Mouse (Mus musculus): ENCODE measurements around the gene B4galnt1. TPM values are rescaled to one million over a fixed set of nuclear protein-coding genes. Genes with fewer than 3 reads are reported as not detected.
A peak's percentile ranks its signal among the peaks of the same experiment; 100 is the strongest.

B4galnt1 gene
- polyA plus RNA-seq, 1 experiment: 54.8 TPM

- no peak for TF ChIP-seq CTCF (IDR thresholded peaks at IDR 0.05; ENCODE audit: control insufficient read depth, insufficient read depth, low read length)
- no peak for TF ChIP-seq POLR2A (IDR thresholded peaks at IDR 0.05; ENCODE audit: borderline replicate concordance, control insufficient read depth, low read depth, low read length)
- Histone ChIP-seq H3K4me1 (ENCODE audit: control insufficient read depth, insufficient read depth, low read length) (peaks cover 2% of the 10 kb centered on the region; the same call in 1 of the 2 replicates), H3K27ac (ENCODE audit: control insufficient read depth, insufficient read depth, low read depth, low read length, poor library complexity) (no peak overlapping the region), H3K4me3 (replicated peaks; ENCODE audit: control insufficient read depth, low read depth, low read length) (no peak overlapping the region)
- WGBS: 34% methylated on average over 3 of the region's 3 CpGs
Observed at GRCm38 (mm10) chr10:127176228-127176627, 11.2 kb downstream of the B4galnt1 start.

DNA sequence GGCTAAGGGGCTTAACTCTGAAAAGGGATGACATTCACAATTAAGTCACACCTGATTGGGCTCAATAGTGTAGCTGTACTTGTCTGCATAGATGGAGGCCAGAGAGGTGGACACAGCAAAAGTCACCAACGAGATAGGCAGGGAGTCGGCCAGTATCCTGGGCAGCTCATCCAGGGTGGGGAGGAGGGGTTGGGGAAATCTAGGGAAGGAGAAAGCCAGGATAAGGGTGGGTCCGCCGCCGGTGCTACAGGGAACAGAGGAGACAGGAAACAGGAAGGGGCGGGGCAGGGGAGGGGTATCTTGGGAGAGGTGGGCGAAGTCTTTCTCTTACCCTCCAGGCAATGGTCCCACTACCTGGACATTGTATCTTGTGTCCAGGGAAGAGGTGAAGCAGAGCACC, 11.7 kb downstream of the B4galnt1 start:
- 5% methylated on average over 7 of the region's 7 CpGs for WGBS
- TF ChIP-seq POLR2A (IDR thresholded peaks at IDR 0.05; ENCODE audit: borderline replicate concordance, control insufficient read depth, low read depth, low read length) (no peak), CTCF (IDR thresholded peaks at IDR 0.05; ENCODE audit: control insufficient read depth, insufficient read depth, low read length) (no peak)
- H3K4me3 ChIP-seq (replicated peaks; ENCODE audit: control insufficient read depth, low read depth, low read length): no peak overlapping the region

GRCm38 (mm10) chr10:127177235-127177634, 12.2 kb downstream of the B4galnt1 start:
- Histone ChIP-seq H3K27ac (ENCODE audit: control insufficient read depth, insufficient read depth, low read depth, low read length, poor library complexity) (no peak overlapping the region), H3K4me3 (replicated peaks; ENCODE audit: control insufficient read depth, low read depth, low read length) (no peak overlapping the region), H3K4me1 (ENCODE audit: control insufficient read depth, insufficient read depth, low read length) (peaks cover 2% of the 10 kb centered on the region; the same call in 1 of the 2 replicates)
- WGBS: 20% methylated on average over 9 of the region's 9 CpGs
- TF ChIP-seq CTCF (IDR thresholded peaks at IDR 0.05; ENCODE audit: control insufficient read depth, insufficient read depth, low read length) (no peak), POLR2A (IDR thresholded peaks at IDR 0.05; ENCODE audit: borderline replicate concordance, control insufficient read depth, low read depth, low read length) (no peak)

More for the DNA sequence above, 11.7 kb downstream of the B4galnt1 start:
- peaks cover 2% of the 10 kb centered on the region; the same call in 1 of the 2 replicates for H3K4me1 ChIP-seq (ENCODE audit: control insufficient read depth, insufficient read depth, low read length)
- H3K27ac ChIP-seq (ENCODE audit: control insufficient read depth, insufficient read depth, low read depth, low read length, poor library complexity): no peak overlapping the region

GRCm38 (mm10) chr10:127177719-127178118, 12.7 kb downstream of the B4galnt1 start:
- H3K27ac ChIP-seq (ENCODE audit: control insufficient read depth, insufficient read depth, low read depth, low read length, poor library complexity): no peak overlapping the region
- peaks cover 2% of the 10 kb centered on the region; the same call in 1 of the 2 replicates for H3K4me1 ChIP-seq (ENCODE audit: control insufficient read depth, insufficient read depth, low read length)
- 3% methylated on average over 23 of the region's 23 CpGs for WGBS
- H3K4me3 ChIP-seq (replicated peaks; ENCODE audit: control insufficient read depth, low read depth, low read length): no peak overlapping the region
- TF ChIP-seq POLR2A (IDR thresholded peaks at IDR 0.05; ENCODE audit: borderline replicate concordance, control insufficient read depth, low read depth, low read length) (no peak), CTCF (IDR thresholded peaks at IDR 0.05; ENCODE audit: control insufficient read depth, insufficient read depth, low read length) (peak; percentile 79)

- Histone ChIP-seq H3K4me1 (ENCODE audit: control insufficient read depth, insufficient read depth, low read length) (peaks cover 2% of the 10 kb centered on the region; the same call in 1 of the 2 replicates), H3K4me3 (replicated peaks; ENCODE audit: control insufficient read depth, low read depth, low read length) (no peak overlapping the region), H3K27ac (ENCODE audit: control insufficient read depth, insufficient read depth, low read depth, low read length, poor library complexity) (no peak overlapping the region)
- 4% methylated on average over 41 of the region's 41 CpGs for WGBS
- no peak for TF ChIP-seq POLR2A (IDR thresholded peaks at IDR 0.05; ENCODE audit: borderline replicate concordance, control insufficient read depth, low read depth, low read length)
Observed at GRCm38 (mm10) chr10:127178286-127179027, 13.4 kb downstream of the B4galnt1 start.

GRCm38 (mm10) chr10:127179871-127180694, 15.1 kb downstream of the B4galnt1 start, which contains the start of gene Slc26a10:
Slc26a10 (minus strand) TSS chr10:127180645.
- no peak within 1 kb of the TSS for H3K4me3 ChIP-seq (replicated peaks; ENCODE audit: control insufficient read depth, low read depth, low read length)
- peaks cover 2% of the 10 kb centered on the region; the same call in 1 of the 2 replicates for H3K4me1 ChIP-seq (ENCODE audit: control insufficient read depth, insufficient read depth, low read length)
- H3K27ac ChIP-seq (ENCODE audit: control insufficient read depth, insufficient read depth, low read depth, low read length, poor library complexity): no peak within 1 kb of the TSS
- WGBS: 6% methylated on average over 34 of the region's 34 CpGs
- TF ChIP-seq CTCF (IDR thresholded peaks at IDR 0.05; ENCODE audit: control insufficient read depth, insufficient read depth, low read length) (no peak), POLR2A (IDR thresholded peaks at IDR 0.05; ENCODE audit: borderline replicate concordance, control insufficient read depth, low read depth, low read length) (no peak)

- Histone ChIP-seq H3K4me3 (replicated peaks; ENCODE audit: control insufficient read depth, low read depth, low read length) (no peak overlapping the region), H3K4me1 (ENCODE audit: control insufficient read depth, insufficient read depth, low read length) (peaks cover 2% of the 10 kb centered on the region; the same call in 1 of the 2 replicates), H3K27ac (ENCODE audit: control insufficient read depth, insufficient read depth, low read depth, low read length, poor library complexity) (no peak overlapping the region)
- TF ChIP-seq POLR2A (IDR thresholded peaks at IDR 0.05; ENCODE audit: borderline replicate concordance, control insufficient read depth, low read depth, low read length) (no peak), CTCF (IDR thresholded peaks at IDR 0.05; ENCODE audit: control insufficient read depth, insufficient read depth, low read length) (no peak)
- WGBS: 47% methylated on average over 3 of the region's 3 CpGs
Observed at GRCm38 (mm10) chr10:127180695-127181047, 15.6 kb downstream of the B4galnt1 start.

DNA sequence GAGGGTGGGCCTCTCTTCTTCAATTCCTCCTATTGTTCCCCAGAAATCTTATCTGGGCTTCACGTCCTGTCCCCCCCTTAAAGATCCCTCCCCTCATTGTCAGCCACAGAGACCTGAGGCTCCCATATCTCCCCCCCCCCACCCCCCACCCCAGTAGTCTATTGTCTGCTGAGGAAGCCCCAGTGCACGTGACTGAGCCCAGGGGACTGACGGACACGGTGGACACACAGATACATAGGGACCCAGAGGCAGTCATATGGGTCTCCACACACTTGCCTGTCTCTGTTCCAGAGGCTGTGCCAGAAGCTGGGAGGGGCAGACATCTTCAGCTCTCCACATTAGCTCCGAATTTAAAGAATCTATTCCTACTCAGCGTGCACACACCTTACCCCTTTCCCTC, 16.5 kb downstream of the B4galnt1 start:
- TF ChIP-seq CTCF (IDR thresholded peaks at IDR 0.05; ENCODE audit: control insufficient read depth, insufficient read depth, low read length) (no peak), POLR2A (IDR thresholded peaks at IDR 0.05; ENCODE audit: borderline replicate concordance, control insufficient read depth, low read depth, low read length) (no peak)
- WGBS: 72% methylated on average over 6 of the region's 6 CpGs
- Histone ChIP-seq H3K27ac (ENCODE audit: control insufficient read depth, insufficient read depth, low read depth, low read length, poor library complexity) (no peak overlapping the region), H3K4me3 (replicated peaks; ENCODE audit: control insufficient read depth, low read depth, low read length) (no peak overlapping the region), H3K4me1 (ENCODE audit: control insufficient read depth, insufficient read depth, low read length) (peaks cover 2% of the 10 kb centered on the region; the same call in 1 of the 2 replicates)

All from bone marrow, adult 2 months (tissue).